Mouse (Mus musculus) stomach, embryonic 16.5 days (tissue): ENCODE results near the gene Pold4. TPM values are rescaled to one million over a fixed set of nuclear protein-coding genes. Genes with fewer than 3 reads are reported as not detected.

Experiments used
- ATAC-seq: fragments of 200-750 bp; cut with Nextera tagmentation; 2 replicates; pipeline ENCODE4 v1.8.0; 2017; ENCODE audit warnings: moderate number of reproducible peaks, moderate TSS enrichment; ENCODE audit not compliant: insufficient read depth, low FRiP score
- H3K27ac ChIP-seq: fragments of 300-500 bp; sonication (generic); 2 replicates; pipeline ENCODE4 v1.5.1; 2014; ENCODE audit warnings: low read length
- H3K27me3 ChIP-seq: fragments of 300-500 bp; sonication (generic); 2 replicates; pipeline ENCODE4 v1.6.1; 2014; ENCODE audit warnings: low read length, control low read depth, mixed read lengths; ENCODE audit not compliant: control insufficient read depth, insufficient read depth
- H3K36me3 ChIP-seq: fragments of 300-500 bp; sonication (generic); 2 replicates; pipeline ENCODE4 v1.6.1; 2014; ENCODE audit warnings: low read length; ENCODE audit not compliant: control insufficient read depth, insufficient read depth
- H3K4me1 ChIP-seq: fragments of 300-500 bp; sonication (generic); 2 replicates; pipeline ENCODE4 v1.6.1; 2014; ENCODE audit warnings: low read length, control low read depth, mixed read lengths; ENCODE audit not compliant: control insufficient read depth, insufficient read depth
- H3K4me2 ChIP-seq: fragments of 300-500 bp; sonication (generic); 2 replicates; pipeline ENCODE4 v1.6.1; 2014; ENCODE audit warnings: low read depth, low read length, mixed read lengths
- H3K4me3 ChIP-seq: fragments of 300-500 bp; sonication (generic); replicated peaks from 2 replicates; pipeline ENCODE4 v1.5.1; 2014; ENCODE audit warnings: mild to moderate bottlenecking, low read length
- H3K9ac ChIP-seq: fragments of 300-500 bp; sonication (generic); 2 replicates; pipeline ENCODE4 v1.6.1; 2014; ENCODE audit warnings: low read length
- H3K9me3 ChIP-seq: fragments of 300-500 bp; sonication (generic); replicated peaks from 2 replicates; pipeline ENCODE4 v1.6.1; 2016; ENCODE audit warnings: low read length, control low read depth; ENCODE audit not compliant: control insufficient read depth
- WGBS: fragments of 180-500 bp; shearing (Covaris S2); extraction: QIAGEN DNeasy Blood & Tissue Kit; methylation state at CpG from one replicate; pipeline ENCODE4 v1.1.7; 2014; 5-methylcytosine and 5-hydroxymethylcytosine counted together
- polyA plus RNA-seq: library from polyadenylated mRNA; unstranded; fragments of >200 nt; fragmentation: Nextera tagmentation; extraction: Ambion mirVana; gene quantifications from 2 replicates; pipeline ENCODE4 v1.2.1, GENCODE M21; 2015

The Pold4 gene
- polyA plus RNA-seq, 1 experiment from 2014 or later, result 36.3 TPM

GRCm38 (mm10) chr19:4255583-4256162 is 24.0 kb downstream of the Pold4 start:
- peaks cover 4% of the 10 kb centered on the region; the same call in 1 of the 2 replicates for H3K9me3 ChIP-seq
- H3K36me3 ChIP-seq, result no peaks in the 10 kb centered on the region
- no peaks in the 10 kb centered on the region for H3K27me3 ChIP-seq
- no peak overlapping the region for H3K27ac ChIP-seq
- no peak overlapping the region for H3K4me3 ChIP-seq
- no peak overlapping the region for H3K9ac ChIP-seq
- ATAC-seq, result no peak
- WGBS, result 75% methylated on average over 11 of the region's 11 CpGs
- H3K4me2 ChIP-seq, result no peak overlapping the region
- 0 out of 2 replicates have a peak, but pooled peaks cover 5% of the 10 kb centered on the region for H3K4me1 ChIP-seq

- H3K27me3 ChIP-seq, result no peaks in the 10 kb centered on the region
- WGBS, result under 1% methylated on average over 41 of the region's 41 CpGs
- 0 out of 2 replicates have a peak, but pooled peaks cover 5% of the 10 kb centered on the region for H3K4me1 ChIP-seq
- H3K4me2 ChIP-seq, result peak overlapping the region; percentile 75
- peak overlapping the region; percentile 74 for H3K9ac ChIP-seq
- H3K36me3 ChIP-seq, result no peaks in the 10 kb centered on the region
- 0 out of 2 replicates have a peak overlapping the region, but pooled peaks have one; percentile 8 for H3K27ac ChIP-seq
- peak; percentile 85 for ATAC-seq
- peaks cover 4% of the 10 kb centered on the region; the same call in 1 of the 2 replicates for H3K9me3 ChIP-seq
- H3K4me3 ChIP-seq, result peak overlapping the region; percentile 64
These were observed 25.7 kb downstream of the Pold4 start for GRCm38 (mm10) chr19:4257216-4257896.

GRCm38 (mm10) chr19:4257897-4258252 is 26.2 kb downstream of the Pold4 start:
- no peaks in the 10 kb centered on the region for H3K27me3 ChIP-seq
- peak overlapping the region; percentile 64 for H3K4me3 ChIP-seq
- H3K9ac ChIP-seq, result peak overlapping the region; percentile 74
- H3K9me3 ChIP-seq, result peaks cover 4% of the 10 kb centered on the region; the same call in 1 of the 2 replicates
- H3K27ac ChIP-seq, result 0 out of 2 replicates have a peak overlapping the region, but pooled peaks have one; percentile 8
- WGBS, result 20% methylated on average over 12 of the region's 12 CpGs
- H3K36me3 ChIP-seq, result no peaks in the 10 kb centered on the region
- 0 out of 2 replicates have a peak, but pooled peaks have one; percentile 5 for ATAC-seq
- H3K4me1 ChIP-seq, result 0 out of 2 replicates have a peak, but pooled peaks cover 5% of the 10 kb centered on the region
- peak overlapping the region; percentile 57 for H3K4me2 ChIP-seq

GRCm38 (mm10) chr19:4261038-4261698 is 29.5 kb downstream of the Pold4 start:
- Histone ChIP-seq H3K4me1 (peaks cover 17% of the 10 kb centered on the region; the same call in 1 of the 2 replicates), H3K4me2 (no peak overlapping the region), H3K27me3 (no peaks in the 10 kb centered on the region), H3K9me3 (no peaks in the 10 kb centered on the region), H3K27ac (no peak overlapping the region), H3K9ac (no peak overlapping the region), H3K4me3 (no peak overlapping the region), H3K36me3 (no peaks in the 10 kb centered on the region)
- ATAC-seq, result peak; percentile 49
- WGBS, result 33% methylated on average over 8 of the region's 8 CpGs

GRCm38 (mm10) chr19:4262756-4263155 is 31.1 kb downstream of the Pold4 start:
- no peaks in the 10 kb centered on the region for H3K27me3 ChIP-seq
- no peak overlapping the region for H3K9ac ChIP-seq
- no peak overlapping the region for H3K27ac ChIP-seq
- no peak overlapping the region for H3K4me2 ChIP-seq
- H3K9me3 ChIP-seq, result no peaks in the 10 kb centered on the region
- no peak for ATAC-seq
- H3K4me3 ChIP-seq, result no peak overlapping the region
- peaks cover 12% of the 10 kb centered on the region; the same call in 1 of the 2 replicates for H3K4me1 ChIP-seq
- H3K36me3 ChIP-seq, result no peaks in the 10 kb centered on the region
- 61% methylated on average over 6 of the region's 6 CpGs for WGBS

- peak; percentile 88 for ATAC-seq
- Histone ChIP-seq H3K27me3 (no peaks in the 10 kb centered on the region), H3K9ac (no peak overlapping the region), H3K36me3 (no peaks in the 10 kb centered on the region), H3K27ac (no peak overlapping the region), H3K9me3 (no peaks in the 10 kb centered on the region), H3K4me3 (no peak overlapping the region), H3K4me2 (no peak overlapping the region), H3K4me1 (peaks cover 14% of the 10 kb centered on the region; the same call in 1 of the 2 replicates)
- WGBS, result 51% methylated on average over 14 of the region's 14 CpGs
These were observed 32.0 kb downstream of the Pold4 start for GRCm38 (mm10) chr19:4263702-4264101.

- H3K27me3 ChIP-seq, result no peaks in the 10 kb centered on the region
- H3K4me1 ChIP-seq, result peaks cover 14% of the 10 kb centered on the region; the same call in 1 of the 2 replicates
- H3K27ac ChIP-seq, result no peak overlapping the region
- whole genome bisulfite sequencing, result 93% methylated on average over 6 of the region's 6 CpGs
- H3K36me3 ChIP-seq, result no peaks in the 10 kb centered on the region
- no peak for ATAC-seq
- no peak overlapping the region for H3K4me2 ChIP-seq
- H3K4me3 ChIP-seq, result no peak overlapping the region
- H3K9ac ChIP-seq, result no peak overlapping the region
- H3K9me3 ChIP-seq, result no peaks in the 10 kb centered on the region
These were observed 32.6 kb downstream of the Pold4 start for GRCm38 (mm10) chr19:4264171-4264780.

- H3K4me2 ChIP-seq, result no peak overlapping the region
- no peak overlapping the region for H3K9ac ChIP-seq
- H3K27me3 ChIP-seq, result no peaks in the 10 kb centered on the region
These were observed 34.3 kb downstream of the Pold4 start for GRCm38 (mm10) chr19:4265956-4266355.

More at GRCm38 (mm10) chr19:4265956-4266355, 34.3 kb downstream of the Pold4 start:
- Histone ChIP-seq H3K9me3 (no peaks in the 10 kb centered on the region), H3K4me1 (peaks cover 14% of the 10 kb centered on the region; the same call in 1 of the 2 replicates), H3K4me3 (no peak overlapping the region), H3K27ac (no peak overlapping the region), H3K36me3 (no peaks in the 10 kb centered on the region)
- WGBS, result 62% methylated on average over 4 of the region's 4 CpGs
- ATAC-seq, result no peak
